Mouse (Mus musculus): Measurements from ENCODE around the gene Prtn3. TPM values are rescaled to one million over a fixed set of nuclear protein-coding genes. Genes with fewer than 3 reads are reported as not detected.

Gene Prtn3
- polyA plus RNA-seq, 1 experiment from 2014 or later: 2.4 TPM

DNA sequence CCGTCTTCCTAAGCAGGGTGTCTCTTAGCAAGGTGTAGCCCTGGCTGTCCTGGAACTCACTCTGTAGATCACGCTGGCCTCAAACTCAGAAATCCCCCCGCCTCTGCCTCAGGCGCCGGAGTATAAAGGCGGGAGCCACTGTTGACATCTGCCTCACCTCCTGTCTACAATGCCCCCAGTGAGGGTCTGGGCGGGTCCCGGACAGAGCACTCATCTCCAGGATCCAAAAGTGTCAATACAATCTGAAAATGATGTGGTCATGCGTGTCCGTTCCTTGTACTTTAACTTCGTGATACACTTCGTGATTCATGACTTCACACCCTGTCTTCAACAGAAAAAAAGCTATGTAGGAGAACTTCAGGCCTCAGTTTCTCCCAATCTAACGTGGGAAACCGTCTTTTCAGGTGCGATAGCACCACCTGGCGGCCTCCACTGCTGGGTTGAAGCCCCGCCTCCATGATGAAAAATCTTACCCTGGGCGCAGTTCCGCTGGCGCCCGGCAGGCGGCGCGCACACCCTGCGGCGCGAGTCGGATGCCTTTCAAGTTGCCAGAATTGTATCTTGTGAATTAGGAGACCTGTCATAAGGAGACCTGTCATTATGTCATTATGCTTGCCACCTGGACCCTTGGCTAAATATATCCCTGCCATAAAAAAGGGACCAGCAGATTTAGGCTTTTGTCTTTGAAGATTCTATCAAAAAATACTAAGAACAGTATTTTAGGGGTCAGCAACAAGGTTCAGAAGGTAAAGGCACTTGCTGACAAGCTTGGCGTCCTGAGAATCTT lies 50.9 kb downstream of the Prtn3 start:
- Histone ChIP-seq H3K9ac (replicated peaks; ENCODE audit: low read depth) (no peak overlapping the region), H3K27ac (ENCODE audit: low read length) (peak overlapping the region; percentile 95; the same call in 1 of the 2 replicates), H3K9me3 (ENCODE audit: low read length) (no peaks in the 10 kb centered on the region), H3K36me3 (ENCODE audit: insufficient read depth, low read length) (no peaks in the 10 kb centered on the region), H3K4me2 (replicated peaks; ENCODE audit: low read depth, low read length) (peak overlapping the region; percentile 90; the same call in 1 of the 2 replicates), H3K4me1 (ENCODE audit: insufficient read depth, low read depth, low read length) (peaks cover 24% of the 10 kb centered on the region), H3K4me3 (ENCODE audit: low read depth, low read length) (no peak overlapping the region), H3K27me3 (replicated peaks; ENCODE audit: insufficient read depth, low read length) (peaks cover 26% of the 10 kb centered on the region)
- ATAC-seq (peak; percentile 10; the same call in 1 of the 2 replicates), DNase-seq (ENCODE audit: low spot score) (peak; percentile 89)
- no peak for TF ChIP-seq EP300 (IDR thresholded peaks at IDR 0.05)
- peak; percentile 100 for TF ChIP-seq CTCF (IDR thresholded peaks at IDR 0.05)
- WGBS: 11% methylated on average over 29 of the region's 29 CpGs

DNA sequence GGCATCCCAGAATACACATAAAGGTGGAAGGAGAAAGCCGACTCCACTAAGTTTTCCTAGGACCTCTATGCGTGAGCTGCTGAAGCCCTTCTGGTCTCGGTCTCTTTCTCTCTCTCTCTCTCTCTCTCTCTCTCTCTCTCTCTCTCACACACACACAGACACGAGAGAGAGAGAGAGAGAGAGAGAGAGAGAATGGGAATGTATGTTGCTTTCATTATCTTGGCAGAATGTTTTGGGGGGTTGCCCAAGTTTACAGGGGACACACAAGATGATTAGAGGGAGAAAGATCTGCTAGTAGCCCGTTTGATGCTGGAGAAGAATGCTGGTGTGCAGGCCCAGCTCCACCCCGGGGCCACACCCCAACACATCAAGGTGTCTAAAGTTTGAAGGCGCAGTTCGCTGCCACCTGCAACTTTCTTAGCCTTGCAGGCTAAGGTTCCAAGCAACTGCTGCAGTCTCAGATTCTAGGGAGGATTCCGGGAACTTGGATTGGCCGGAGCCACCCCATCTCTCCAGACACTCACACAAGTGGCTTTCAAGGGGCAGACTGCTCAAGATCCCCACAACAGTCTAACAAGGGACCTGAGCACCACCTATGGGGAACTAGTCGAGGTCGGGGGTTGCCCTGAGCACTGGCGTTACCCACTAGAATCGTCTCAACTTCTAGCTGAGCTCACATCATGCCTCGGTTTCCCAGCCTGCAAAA lies 51.7 kb downstream of the Prtn3 start:
- Histone ChIP-seq H3K36me3 (ENCODE audit: insufficient read depth, low read length) (peaks cover 4% of the 10 kb centered on the region; the same call in 1 of the 2 replicates), H3K27me3 (replicated peaks; ENCODE audit: insufficient read depth, low read length) (peaks cover 18% of the 10 kb centered on the region), H3K27ac (ENCODE audit: low read length) (peak overlapping the region; percentile 95), H3K9me3 (ENCODE audit: low read length) (no peaks in the 10 kb centered on the region), H3K4me3 (ENCODE audit: low read depth, low read length) (peak overlapping the region; percentile 78), H3K9ac (replicated peaks; ENCODE audit: low read depth) (peak overlapping the region; percentile 83; the same call in 1 of the 2 replicates), H3K4me1 (ENCODE audit: insufficient read depth, low read depth, low read length) (peaks cover 24% of the 10 kb centered on the region), H3K4me2 (replicated peaks; ENCODE audit: low read depth, low read length) (peak overlapping the region; percentile 90)
- TF ChIP-seq EP300 (IDR thresholded peaks at IDR 0.05) (no peak), CTCF (IDR thresholded peaks at IDR 0.05) (0 out of 2 replicates have a peak, but pooled peaks have one; percentile 9)
- no peak for DNase-seq (ENCODE audit: low spot score)
- no peak for ATAC-seq
- WGBS: 5% methylated on average over 14 of the region's 15 CpGs

DNA sequence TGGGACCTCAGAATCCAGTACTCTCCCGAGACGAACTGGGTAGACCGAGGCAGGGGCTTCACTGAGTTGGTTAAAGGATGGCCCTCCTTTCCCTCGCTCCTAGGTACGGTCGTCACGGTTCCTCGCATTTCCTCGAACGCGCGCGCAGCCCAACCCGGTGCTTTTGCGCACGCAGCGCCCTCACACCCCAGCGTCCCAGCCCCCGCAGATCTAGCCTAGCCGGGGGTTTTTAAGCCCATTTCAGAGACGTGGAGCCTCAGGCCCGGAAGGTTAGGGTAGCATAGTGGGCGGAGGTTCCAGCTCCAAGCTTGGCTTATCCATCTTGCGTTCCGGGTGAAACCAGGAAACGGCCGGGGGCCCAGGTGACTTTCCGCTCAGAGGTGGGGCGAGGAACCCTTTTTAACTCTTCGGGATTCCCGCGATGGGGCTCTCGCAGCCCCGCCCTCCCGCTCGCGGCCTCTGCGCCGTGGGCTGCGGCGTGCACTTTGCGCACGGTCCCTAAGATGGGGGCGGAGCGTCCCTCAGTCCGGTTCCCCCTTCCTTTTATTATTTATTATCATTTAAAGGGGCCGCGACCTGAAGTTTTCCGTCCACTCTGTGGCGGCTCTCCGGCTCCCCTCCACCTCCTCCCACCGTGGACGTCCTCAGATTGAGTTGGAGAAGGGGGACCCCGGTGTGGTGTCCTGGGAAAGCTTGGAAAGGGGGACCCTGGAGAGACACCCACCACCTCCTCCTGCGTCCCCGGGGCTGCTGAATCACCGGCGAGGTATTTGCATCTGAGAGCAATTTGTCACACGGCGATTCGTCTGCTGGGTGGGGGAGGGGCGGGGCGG lies 52.4 kb downstream of the Prtn3 start, which contains the start of gene Arid3a:
TSS of gene Arid3a (plus strand) at position 553 of the 833 bp plus-strand sequence.
- Histone ChIP-seq H3K4me2 (replicated peaks; ENCODE audit: low read depth, low read length) (peak within 1 kb of the TSS; percentile 90), H3K36me3 (ENCODE audit: insufficient read depth, low read length) (peaks cover 12% of the 10 kb centered on the region; the same call in 1 of the 2 replicates), H3K27me3 (replicated peaks; ENCODE audit: insufficient read depth, low read length) (peaks cover 10% of the 10 kb centered on the region; the same call in 1 of the 2 replicates), H3K27ac (ENCODE audit: low read length) (peak within 1 kb of the TSS; percentile 95), H3K4me1 (ENCODE audit: insufficient read depth, low read depth, low read length) (peaks cover 18% of the 10 kb centered on the region), H3K9me3 (ENCODE audit: low read length) (no peaks in the 10 kb centered on the region), H3K9ac (replicated peaks; ENCODE audit: low read depth) (peak within 1 kb of the TSS; percentile 83), H3K4me3 (ENCODE audit: low read depth, low read length) (peak within 1 kb of the TSS; percentile 78)
- WGBS: under 1% methylated on average over 61 of the region's 63 CpGs
- DNase-seq (ENCODE audit: low spot score) (peak; percentile 97), ATAC-seq (peak; percentile 81)
- TF ChIP-seq EP300 (IDR thresholded peaks at IDR 0.05) (0 out of 2 replicates have a peak, but pooled peaks have one; percentile 34), CTCF (IDR thresholded peaks at IDR 0.05) (no peak)

DNA sequence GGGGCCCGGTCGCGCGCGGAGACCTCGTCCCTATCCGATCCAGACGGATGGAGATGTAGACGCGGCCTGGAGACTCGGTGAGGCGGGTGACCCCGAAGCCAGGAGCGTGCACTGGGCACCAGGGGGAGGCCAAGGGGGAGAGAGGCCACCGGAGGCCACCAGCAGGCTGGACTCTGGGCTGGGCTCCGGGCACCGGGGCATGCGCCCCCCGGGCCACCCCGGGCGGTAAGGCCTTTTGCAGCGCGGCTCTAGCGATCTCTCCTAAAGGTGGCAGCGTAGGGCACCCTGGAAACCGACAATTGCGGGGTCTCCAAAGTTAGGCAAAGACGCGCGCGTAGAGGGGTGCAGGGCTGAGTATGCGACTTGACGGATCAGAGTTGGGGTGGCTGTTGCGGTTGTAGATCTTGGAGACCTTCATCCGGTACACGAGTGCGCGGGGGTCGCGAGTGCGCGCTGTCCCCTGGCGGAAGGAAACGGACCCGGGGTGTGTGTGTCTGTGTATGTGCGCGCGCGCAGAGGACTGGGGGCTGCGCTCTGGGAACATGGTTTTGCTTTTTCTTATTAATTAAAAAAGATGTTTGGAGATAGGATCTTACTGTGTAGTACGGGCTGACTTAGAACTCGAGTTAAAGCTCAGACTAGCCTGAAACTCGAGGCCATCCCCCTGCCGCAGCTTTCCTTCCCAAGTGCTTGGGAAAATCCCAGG lies 53.2 kb downstream of the Prtn3 start:
- Histone ChIP-seq H3K36me3 (ENCODE audit: insufficient read depth, low read length) (peaks cover 12% of the 10 kb centered on the region; the same call in 1 of the 2 replicates), H3K27me3 (replicated peaks; ENCODE audit: insufficient read depth, low read length) (peaks cover 3% of the 10 kb centered on the region; the same call in 1 of the 2 replicates), H3K9me3 (ENCODE audit: low read length) (no peaks in the 10 kb centered on the region), H3K9ac (replicated peaks; ENCODE audit: low read depth) (peak overlapping the region; percentile 83), H3K4me2 (replicated peaks; ENCODE audit: low read depth, low read length) (peak overlapping the region; percentile 90), H3K27ac (ENCODE audit: low read length) (peak overlapping the region; percentile 95), H3K4me1 (ENCODE audit: insufficient read depth, low read depth, low read length) (peaks cover 22% of the 10 kb centered on the region), H3K4me3 (ENCODE audit: low read depth, low read length) (peak overlapping the region; percentile 78)
- TF ChIP-seq CTCF (IDR thresholded peaks at IDR 0.05): peak; percentile 50
- no peak for TF ChIP-seq EP300 (IDR thresholded peaks at IDR 0.05)
- DNase-seq (ENCODE audit: low spot score) (peak; percentile 65), ATAC-seq (peak; percentile 44)
- 0% methylated on average over 52 of the region's 54 CpGs for WGBS

DNA sequence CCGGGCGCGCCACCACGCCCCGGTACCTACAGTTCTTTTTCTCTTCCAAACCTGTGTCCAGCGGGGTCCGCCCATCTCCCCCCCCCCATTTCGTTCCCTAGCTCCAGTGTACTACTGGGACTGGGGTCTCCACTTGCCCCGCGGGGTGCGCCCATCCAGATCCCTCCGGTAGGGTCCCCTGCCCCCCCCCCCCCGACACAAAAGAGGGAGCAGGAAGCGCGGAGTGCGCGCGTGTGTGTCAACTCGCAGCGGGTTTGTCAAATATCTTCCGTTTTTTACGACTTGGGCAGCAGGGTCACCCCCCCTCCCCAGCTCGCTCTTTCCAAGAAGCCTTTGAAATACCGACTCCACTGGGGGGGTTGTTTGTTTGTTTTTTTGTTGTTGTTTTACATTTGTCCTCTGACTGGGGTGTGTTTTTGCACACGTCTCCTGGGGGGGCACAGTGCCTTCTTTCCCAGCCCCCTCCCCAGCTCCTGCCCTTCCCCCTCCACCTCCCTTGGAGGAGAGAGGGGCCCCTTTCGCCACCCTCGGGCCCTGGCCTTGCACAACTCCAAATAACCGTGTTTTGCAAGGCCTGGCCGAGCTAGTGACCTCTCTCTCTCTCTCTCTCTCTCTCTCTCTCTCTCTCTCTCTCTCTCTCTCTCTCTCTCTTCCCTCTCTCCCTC lies 53.9 kb downstream of the Prtn3 start:
- TF ChIP-seq EP300 (IDR thresholded peaks at IDR 0.05) (no peak), CTCF (IDR thresholded peaks at IDR 0.05) (no peak)
- no peaks in the 10 kb centered on the region for H3K9me3 ChIP-seq (ENCODE audit: low read length)
- H3K9ac ChIP-seq (replicated peaks; ENCODE audit: low read depth): peak overlapping the region; percentile 83
- WGBS: 2% methylated on average over 25 of the region's 29 CpGs
- ATAC-seq (peak; percentile 16; the same call in 1 of the 2 replicates), DNase-seq (ENCODE audit: low spot score) (peak; percentile 87)
- peak overlapping the region; percentile 95 for H3K27ac ChIP-seq (ENCODE audit: low read length)
- peaks cover 12% of the 10 kb centered on the region; the same call in 1 of the 2 replicates for H3K36me3 ChIP-seq (ENCODE audit: insufficient read depth, low read length)
- H3K4me2 ChIP-seq (replicated peaks; ENCODE audit: low read depth, low read length): peak overlapping the region; percentile 90
- H3K4me3 ChIP-seq (ENCODE audit: low read depth, low read length): peak overlapping the region; percentile 78
- peaks cover 29% of the 10 kb centered on the region for H3K4me1 ChIP-seq (ENCODE audit: insufficient read depth, low read depth, low read length)
- no peaks in the 10 kb centered on the region for H3K27me3 ChIP-seq (replicated peaks; ENCODE audit: insufficient read depth, low read length)
